Mouse (Mus musculus) neural tube, embryonic 15.5 days (tissue): ENCODE data around the gene Slc9a9. TPM values are rescaled to one million over a fixed set of nuclear protein-coding genes. Genes with fewer than 3 reads are reported as not detected.
A peak's percentile ranks its signal among the peaks of the same experiment; 100 is the strongest.
"Not testable (repeated sequence)": the region's sequence is repeated elsewhere in the genome, so short reads cannot be mapped to it uniquely, and the experiment has no call there.

ENCODE experiments used
- ATAC-seq: fragments of 200-750 bp; cut with Nextera tagmentation; 2 replicates; pipeline ENCODE4 v1.8.0; 2017; ENCODE audit warnings: mild to moderate bottlenecking, moderate TSS enrichment, moderate library complexity; ENCODE audit not compliant: low FRiP score
- H3K27ac ChIP-seq: fragments of 300-500 bp; sonication (generic); replicated peaks from 2 replicates; pipeline ENCODE4 v1.5.1; 2015; ENCODE audit warnings: mild to moderate bottlenecking, inconsistent platforms
- H3K27me3 ChIP-seq: fragments of 300-500 bp; sonication (generic); replicated peaks from 2 replicates; pipeline ENCODE4 v1.6.1; 2015; ENCODE audit warnings: inconsistent platforms
- H3K36me3 ChIP-seq: fragments of 300-500 bp; sonication (generic); 2 replicates; pipeline ENCODE4 v1.6.1; 2015; ENCODE audit warnings: inconsistent platforms
- H3K4me1 ChIP-seq: fragments of 300-500 bp; sonication (generic); 2 replicates; pipeline ENCODE4 v1.6.1; 2015; ENCODE audit warnings: inconsistent platforms
- H3K4me2 ChIP-seq: fragments of 300-500 bp; sonication (generic); 2 replicates; pipeline ENCODE4 v1.6.1; 2015; ENCODE audit warnings: inconsistent platforms, mild to moderate bottlenecking, moderate library complexity
- H3K4me3 ChIP-seq: fragments of 300-500 bp; sonication (generic); replicated peaks from 2 replicates; pipeline ENCODE4 v1.5.1; 2015; ENCODE audit warnings: mild to moderate bottlenecking, inconsistent platforms
- H3K9ac ChIP-seq: fragments of 300-500 bp; sonication (generic); replicated peaks from 2 replicates; pipeline ENCODE4 v1.6.1; 2015; ENCODE audit warnings: mild to moderate bottlenecking, inconsistent platforms
- H3K9me3 ChIP-seq: fragments of 300-500 bp; sonication (generic); replicated peaks from 2 replicates; pipeline ENCODE4 v1.6.1; 2016; ENCODE audit warnings: inconsistent platforms
- WGBS: fragments of 180-500 bp; shearing (Covaris S2); methylation state at CpG from one replicate; pipeline ENCODE4 v1.1.7; 2015; ENCODE audit warnings: mixed read lengths; 5-methylcytosine and 5-hydroxymethylcytosine counted together
- polyA plus RNA-seq: library from polyadenylated mRNA; unstranded; fragments of >200 nt; fragmentation: Nextera tagmentation; extraction: Ambion mirVana; gene quantifications from 2 replicates; pipeline ENCODE4 v1.2.1, GENCODE M21; 2015

Slc9a9 gene
- 9.2 and 10.5 TPM in 2 replicates for polyA plus RNA-seq

DNA sequence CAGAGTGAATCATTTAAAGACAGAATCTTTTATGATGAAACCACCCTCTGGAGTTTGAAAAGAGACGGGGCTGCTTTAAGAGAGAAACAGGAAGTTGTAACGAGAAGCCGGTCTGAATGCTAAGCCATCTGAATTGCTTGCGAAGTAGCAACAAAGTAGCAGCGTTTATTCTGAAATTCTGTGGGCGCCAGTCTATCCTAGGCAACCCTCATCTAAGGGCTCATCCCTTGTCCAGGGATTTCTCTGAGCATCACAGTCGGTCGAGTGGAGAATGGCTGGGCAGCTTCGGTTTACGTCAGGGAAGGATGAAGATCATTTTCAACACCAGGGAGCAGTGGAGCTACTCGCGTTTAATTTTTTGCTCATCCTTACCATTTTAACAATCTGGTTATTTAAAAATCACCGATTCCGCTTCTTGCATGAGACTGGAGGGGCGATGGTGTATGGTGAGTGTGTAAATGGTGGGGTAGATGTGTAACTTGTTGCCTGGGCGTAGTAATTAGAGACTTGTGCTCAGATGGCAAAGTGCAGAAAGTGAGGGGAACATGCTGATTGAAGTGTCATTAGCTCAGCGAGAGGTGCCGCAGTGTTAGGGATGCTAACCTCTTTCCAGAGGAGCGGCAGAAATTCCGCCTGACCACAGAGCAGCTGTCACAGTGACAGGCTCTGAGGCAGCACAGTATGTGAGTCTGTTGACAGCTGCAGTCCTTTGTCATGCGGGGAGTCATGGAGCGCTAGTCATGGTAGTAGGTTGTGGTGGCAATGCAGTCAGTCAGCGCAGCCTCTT, at the start of gene Slc9a9:
Gene Slc9a9 (plus strand): TSS at position 119 of the 787 bp plus-strand sequence.
- H3K27ac ChIP-seq = peak within 1 kb of the TSS; percentile 74
- H3K4me2 ChIP-seq = peak within 1 kb of the TSS; percentile 71
- no peaks in the 10 kb centered on the region for H3K36me3 ChIP-seq
- H3K27me3 ChIP-seq = no peaks in the 10 kb centered on the region
- under 1% methylated on average over 23 of the region's 23 CpGs for WGBS
- peak; percentile 92 for ATAC-seq
- H3K4me3 ChIP-seq = peak within 1 kb of the TSS; percentile 58
- H3K9ac ChIP-seq = peak within 1 kb of the TSS; percentile 58
- H3K4me1 ChIP-seq = peaks cover 12% of the 10 kb centered on the region
- no peaks in the 10 kb centered on the region for H3K9me3 ChIP-seq

DNA sequence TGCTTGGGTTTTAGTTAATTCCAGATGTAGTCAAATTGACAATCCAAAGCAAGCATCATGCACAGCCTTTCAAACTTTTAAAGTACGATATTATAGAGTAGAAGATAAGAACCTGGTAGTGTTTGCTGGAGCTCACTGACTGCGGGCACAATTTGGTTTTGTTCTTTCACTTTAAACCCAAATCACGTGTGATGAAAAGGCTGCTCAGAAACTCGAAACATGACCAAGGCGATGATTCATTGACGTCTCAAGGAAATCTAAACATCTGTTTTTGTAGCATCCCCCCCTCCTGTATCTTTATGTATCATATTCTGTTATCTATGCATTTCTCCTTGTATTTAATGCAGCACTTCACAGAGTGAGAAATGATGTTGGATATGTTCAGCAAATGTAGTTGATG, 49.4 kb upstream of the Slc9a9 start:
- Histone ChIP-seq H3K4me3 (no peak overlapping the region), H3K4me1 (no peaks in the 10 kb centered on the region), H3K4me2 (no peak overlapping the region), H3K9me3 (no peaks in the 10 kb centered on the region), H3K9ac (no peak overlapping the region), H3K27me3 (no peaks in the 10 kb centered on the region), H3K36me3 (no peaks in the 10 kb centered on the region), H3K27ac (no peak overlapping the region)
- WGBS = 90% methylated on average over 6 of the region's 6 CpGs
- no peak for ATAC-seq

DNA sequence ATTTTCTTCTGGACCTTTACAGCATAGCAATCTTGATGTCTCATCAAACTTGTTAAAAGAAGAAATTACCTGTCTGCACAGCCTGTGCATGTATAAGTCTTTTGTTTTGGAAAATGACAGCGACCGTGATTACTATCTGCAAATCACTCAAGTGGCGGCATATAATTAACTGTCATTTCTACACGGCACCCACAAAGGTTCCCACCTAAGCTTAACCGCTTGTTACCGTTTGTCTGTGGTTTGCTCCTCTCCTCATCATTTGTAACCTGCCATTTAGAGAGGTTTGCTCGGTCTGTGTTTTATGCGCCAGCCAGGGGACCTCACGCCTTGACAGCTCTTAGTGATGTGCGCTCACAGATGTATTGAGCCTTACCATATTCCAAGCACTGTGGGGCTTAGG, 48.9 kb upstream of the Slc9a9 start:
- 81% methylated on average over 10 of the region's 10 CpGs for WGBS
- no peak for ATAC-seq
- H3K9me3 ChIP-seq = no peaks in the 10 kb centered on the region

DNA sequence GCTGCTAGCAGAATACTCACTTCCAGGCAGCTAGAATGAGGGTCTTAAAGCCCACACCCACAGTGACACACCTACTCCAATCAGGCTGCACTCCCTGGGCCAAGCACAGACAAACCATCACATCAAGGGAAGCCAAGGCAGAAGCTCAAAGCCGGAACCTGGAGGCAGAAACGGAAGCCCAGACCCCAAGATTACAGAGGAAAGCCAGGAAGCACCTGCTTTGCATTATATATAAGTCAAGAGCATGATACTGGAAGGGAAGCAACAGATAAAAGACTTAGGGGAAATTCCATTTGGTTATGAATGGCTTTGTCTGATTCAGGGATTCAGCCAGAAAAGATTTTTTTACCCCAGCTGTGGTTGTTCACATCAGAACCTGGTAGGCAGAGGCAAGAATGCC, 47.8 kb upstream of the Slc9a9 start:
- ATAC-seq = no peak
- H3K27ac ChIP-seq = no peak overlapping the region
- no peaks in the 10 kb centered on the region for H3K9me3 ChIP-seq
- no peak overlapping the region for H3K4me3 ChIP-seq
- H3K9ac ChIP-seq = no peak overlapping the region
- H3K4me1 ChIP-seq = no peaks in the 10 kb centered on the region
- 75% methylated on average over 2 of the region's 2 CpGs for WGBS
- H3K36me3 ChIP-seq = no peaks in the 10 kb centered on the region
- H3K27me3 ChIP-seq = no peaks in the 10 kb centered on the region
- no peak overlapping the region for H3K4me2 ChIP-seq

More for the DNA sequence above, 48.9 kb upstream of the Slc9a9 start:
- Histone ChIP-seq H3K4me2 (no peak overlapping the region), H3K27me3 (no peaks in the 10 kb centered on the region), H3K9ac (no peak overlapping the region), H3K4me3 (no peak overlapping the region), H3K27ac (no peak overlapping the region), H3K4me1 (no peaks in the 10 kb centered on the region), H3K36me3 (no peaks in the 10 kb centered on the region)

DNA sequence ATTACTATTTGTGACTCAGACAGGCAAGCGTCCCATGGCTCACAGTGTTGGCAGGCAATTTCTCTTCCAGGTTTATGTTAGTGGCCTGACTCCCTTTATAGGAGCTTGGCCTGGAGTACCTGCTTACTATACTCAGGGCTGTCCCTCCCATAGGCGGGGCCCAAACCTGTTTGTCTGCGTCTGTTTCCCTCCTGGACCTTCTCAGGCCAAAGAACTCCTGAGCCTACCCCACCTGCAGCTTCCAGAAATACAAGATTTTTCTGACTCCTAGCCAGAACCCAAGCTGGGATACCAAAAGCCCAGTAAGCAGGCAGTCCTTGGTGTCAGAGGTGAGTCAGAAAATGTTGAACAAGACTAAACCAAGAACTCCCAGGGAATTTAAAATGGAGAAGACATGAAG, 43.0 kb upstream of the Slc9a9 start:
- Histone ChIP-seq H3K27me3 (no peaks in the 10 kb centered on the region), H3K27ac (no peak overlapping the region), H3K4me1 (no peaks in the 10 kb centered on the region), H3K4me3 (no peak overlapping the region), H3K9ac (no peak overlapping the region), H3K4me2 (no peak overlapping the region), H3K36me3 (no peaks in the 10 kb centered on the region), H3K9me3 (no peaks in the 10 kb centered on the region)
- 92% methylated on average over 3 of the region's 3 CpGs for WGBS
- no peak for ATAC-seq

DNA sequence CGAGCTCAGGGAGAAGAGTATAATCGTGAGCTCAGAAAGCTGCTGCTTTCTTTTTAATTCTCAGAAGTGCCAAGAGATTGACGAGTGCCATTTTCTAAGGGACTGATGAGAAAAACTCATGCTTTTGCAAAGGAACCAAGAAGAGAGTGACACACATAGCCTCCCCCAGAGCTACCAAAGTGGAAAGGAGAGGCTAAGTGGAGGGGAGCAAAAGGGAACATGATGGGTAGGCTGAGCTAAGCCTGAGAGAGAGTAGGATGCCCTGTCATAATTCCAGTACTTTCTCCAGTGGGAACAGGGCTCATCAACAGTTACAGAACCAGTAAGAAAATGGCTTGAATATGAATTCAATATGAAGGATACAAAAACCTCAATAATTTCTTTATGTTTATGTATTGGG, 40.8 kb upstream of the Slc9a9 start:
- no peaks in the 10 kb centered on the region for H3K4me1 ChIP-seq
- H3K9ac ChIP-seq = no peak overlapping the region
- no peak overlapping the region for H3K4me2 ChIP-seq
- H3K36me3 ChIP-seq = no peaks in the 10 kb centered on the region
- WGBS = 82% methylated on average over 3 of the region's 3 CpGs
- no peak overlapping the region for H3K27ac ChIP-seq
- H3K9me3 ChIP-seq = no peaks in the 10 kb centered on the region
- no peak for ATAC-seq
- no peak overlapping the region for H3K4me3 ChIP-seq
- H3K27me3 ChIP-seq = no peaks in the 10 kb centered on the region

DNA sequence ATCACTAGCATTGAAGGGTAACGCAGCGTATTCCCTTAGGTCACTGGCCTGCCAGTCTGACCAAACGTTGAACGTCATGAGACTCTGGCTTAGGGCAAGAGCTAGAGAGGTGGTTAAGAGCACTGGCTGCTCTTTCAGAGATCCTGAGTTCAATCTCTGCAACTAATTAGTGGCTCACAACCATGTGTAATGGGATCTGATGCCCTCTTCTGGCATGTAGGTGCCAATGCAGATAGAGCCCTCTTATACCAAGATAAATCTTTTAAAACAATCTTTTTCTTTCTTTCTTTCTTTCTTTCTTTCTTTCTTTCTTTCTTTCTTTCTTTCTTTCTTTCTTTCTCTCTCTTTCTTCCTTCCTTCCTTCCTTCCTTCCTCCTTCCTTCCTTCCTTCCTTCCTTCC, 35.4 kb upstream of the Slc9a9 start:
- WGBS = 93% methylated on average over 4 of the region's 4 CpGs
- H3K4me2 ChIP-seq, H3K9ac ChIP-seq, H3K4me3 ChIP-seq, H3K9me3 ChIP-seq, H3K4me1 ChIP-seq, H3K27me3 ChIP-seq, H3K36me3 ChIP-seq, ATAC-seq, H3K27ac ChIP-seq: not testable (repeated sequence)

DNA sequence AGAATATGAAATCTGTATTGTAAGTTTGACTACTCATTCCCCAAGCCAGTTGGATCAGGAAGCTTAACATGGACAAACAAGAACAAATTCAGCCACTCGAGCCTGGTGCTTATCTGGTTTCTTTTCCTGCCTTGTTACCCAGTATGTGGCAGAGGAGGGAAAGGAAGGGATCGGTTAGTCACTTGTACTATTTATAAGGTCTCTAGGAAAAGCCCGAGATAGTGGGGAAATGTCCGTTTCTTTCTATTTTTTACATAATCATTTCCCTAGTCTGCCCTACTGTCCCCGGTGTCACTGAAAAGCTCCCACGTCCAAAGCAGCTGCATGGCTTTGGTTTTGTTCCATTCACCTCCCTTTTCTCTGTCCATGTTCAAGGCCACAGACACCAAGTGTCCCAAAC, 24.1 kb upstream of the Slc9a9 start:
- Histone ChIP-seq H3K4me2 (no peak overlapping the region), H3K9ac (no peak overlapping the region), H3K4me1 (no peaks in the 10 kb centered on the region), H3K27ac (no peak overlapping the region), H3K27me3 (no peaks in the 10 kb centered on the region), H3K9me3 (no peaks in the 10 kb centered on the region), H3K36me3 (no peaks in the 10 kb centered on the region), H3K4me3 (no peak overlapping the region)
- ATAC-seq = no peak
- 85% methylated on average over 6 of the region's 6 CpGs for WGBS

DNA sequence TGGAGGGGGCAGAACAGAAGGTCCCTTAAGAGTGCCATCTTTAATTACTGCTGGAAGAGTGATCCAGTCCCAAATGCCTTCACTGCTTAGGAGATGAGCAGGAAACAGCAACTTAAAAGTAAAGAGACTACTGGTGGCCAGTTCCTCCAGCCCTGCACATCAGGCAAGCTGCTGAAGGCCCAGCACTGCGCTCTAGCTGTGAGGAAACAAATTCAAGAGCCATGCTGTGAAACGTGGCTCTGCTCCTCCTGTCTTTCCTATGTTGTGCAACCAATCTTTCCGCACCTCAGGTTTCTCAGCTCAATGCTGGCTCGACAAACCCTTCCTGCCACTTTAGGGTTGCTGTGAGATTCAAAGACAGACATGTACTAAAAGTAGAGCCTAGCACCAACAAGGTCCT, 22.3 kb upstream of the Slc9a9 start:
- no peak for ATAC-seq
- Histone ChIP-seq H3K9ac (no peak overlapping the region), H3K27ac (no peak overlapping the region), H3K36me3 (no peaks in the 10 kb centered on the region), H3K27me3 (no peaks in the 10 kb centered on the region), H3K4me3 (no peak overlapping the region), H3K4me2 (no peak overlapping the region), H3K4me1 (no peaks in the 10 kb centered on the region), H3K9me3 (no peaks in the 10 kb centered on the region)
- 78% methylated on average over 4 of the region's 4 CpGs for WGBS

DNA sequence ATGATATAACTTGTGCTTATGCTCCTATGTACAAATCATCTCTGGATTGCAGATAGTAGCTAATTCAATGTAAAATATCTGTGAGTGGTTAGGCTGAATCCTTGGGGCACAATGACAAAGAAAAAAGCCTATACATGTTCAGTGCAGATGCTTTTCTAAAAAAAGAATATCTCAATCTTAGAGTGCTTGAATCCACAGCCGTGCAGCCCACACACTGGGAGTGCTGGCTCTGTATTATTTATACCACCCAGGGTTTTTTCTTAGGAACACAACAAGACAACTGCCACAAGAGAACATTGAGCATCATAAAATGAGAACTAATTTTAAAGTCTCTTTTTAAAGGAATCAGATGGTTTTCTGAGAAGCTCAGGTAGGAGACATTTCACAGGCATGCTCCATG, 19.7 kb upstream of the Slc9a9 start:
- H3K27me3 ChIP-seq = no peaks in the 10 kb centered on the region
- no peak for ATAC-seq

DNA sequence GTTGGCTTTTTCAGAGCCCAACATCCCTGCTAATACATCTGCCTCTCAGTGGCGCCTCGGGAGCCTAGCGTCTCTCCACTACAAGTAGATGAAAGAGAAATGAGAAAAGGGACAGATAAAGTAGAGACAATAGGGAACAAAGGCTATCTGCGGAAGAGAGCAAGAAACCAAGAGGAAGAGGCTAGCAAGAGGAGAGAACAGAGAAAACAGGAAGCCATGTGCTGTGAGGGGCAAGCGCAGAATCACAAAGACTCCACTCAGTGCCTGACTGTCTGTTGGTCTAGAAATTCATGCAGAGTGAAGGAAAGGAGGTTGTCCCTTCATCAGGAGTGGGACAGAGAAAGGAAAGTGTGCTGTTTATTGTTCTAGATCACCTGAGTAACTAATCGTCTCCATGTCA, 16.5 kb upstream of the Slc9a9 start:
- no peak for ATAC-seq
- H3K4me3 ChIP-seq = no peak overlapping the region

More for the DNA sequence above, 19.7 kb upstream of the Slc9a9 start:
- Histone ChIP-seq H3K4me1 (no peaks in the 10 kb centered on the region), H3K9ac (no peak overlapping the region), H3K9me3 (no peaks in the 10 kb centered on the region), H3K27ac (no peak overlapping the region), H3K4me3 (no peak overlapping the region), H3K4me2 (no peak overlapping the region), H3K36me3 (no peaks in the 10 kb centered on the region)
- 19% methylated on average over 1 of the region's 1 CpGs for WGBS

DNA sequence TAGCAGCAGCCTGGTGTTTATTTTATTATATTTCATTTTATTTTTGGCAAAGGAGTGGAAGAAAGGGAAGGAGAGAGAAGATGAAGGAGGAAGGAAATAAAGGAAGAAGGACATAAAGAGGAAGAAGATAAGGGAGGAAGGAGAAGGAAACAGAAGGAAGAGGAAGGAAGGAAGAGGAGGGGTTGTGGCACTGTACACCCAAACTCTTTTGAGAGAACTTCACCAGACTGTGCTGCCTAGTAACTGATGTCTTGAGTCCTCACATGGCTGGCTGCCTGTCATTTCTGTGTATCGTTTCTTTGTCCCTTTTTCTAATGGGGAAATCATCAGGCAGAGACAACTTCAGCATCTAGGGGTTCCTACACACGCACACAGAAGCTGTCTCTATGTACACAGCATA, 15.9 kb upstream of the Slc9a9 start:
- H3K4me3 ChIP-seq = no peak overlapping the region
- no peak overlapping the region for H3K27ac ChIP-seq
- no peak for ATAC-seq
- no peak overlapping the region for H3K4me2 ChIP-seq
- H3K27me3 ChIP-seq = no peaks in the 10 kb centered on the region
- H3K9ac ChIP-seq = no peak overlapping the region
- H3K36me3 ChIP-seq = no peaks in the 10 kb centered on the region
- H3K9me3 ChIP-seq = no peaks in the 10 kb centered on the region
- H3K4me1 ChIP-seq = no peaks in the 10 kb centered on the region
- 88% methylated on average over 2 of the region's 2 CpGs for WGBS

More for the DNA sequence above, 16.5 kb upstream of the Slc9a9 start:
- Histone ChIP-seq H3K4me2 (no peak overlapping the region), H3K9me3 (no peaks in the 10 kb centered on the region), H3K4me1 (no peaks in the 10 kb centered on the region), H3K27ac (no peak overlapping the region), H3K36me3 (no peaks in the 10 kb centered on the region), H3K27me3 (no peaks in the 10 kb centered on the region), H3K9ac (no peak overlapping the region)
- WGBS = 87% methylated on average over 6 of the region's 6 CpGs
